In genomic region chr19:13818827-13819226, GRCm38 (mm10) we compare ENCODE assay signal across 11 mouse cellular contexts. TPM values are rescaled to one million over a fixed set of nuclear protein-coding genes. Genes with fewer than 3 reads are reported as not detected.
A peak's percentile ranks its signal among the peaks of the same experiment; 100 is the strongest.
DNase-seq lines count a peak whose midpoint lies in the region; ATAC-seq and TF ChIP-seq lines count a peak whose summit lies in the region.
"Had no signal": no experiment of that assay in that cellular context is flagged by ENCODE, and none has a peak within 500 bp of the region (broad histone marks: within the 10 kb centered on the region; RNA-seq: fewer than 3 reads in every experiment).

No protein-coding gene starts in this region.

- TF ChIP-seq CTCF in forebrain, postnatal 0 days (IDR thresholded peaks at IDR 0.05; ENCODE audit: low read depth) = peak; percentile 66
- TF ChIP-seq CTCF in liver, postnatal 0 days (IDR thresholded peaks at IDR 0.05; ENCODE audit: low read depth) = peak; percentile 32

- no peak overlapping the region for H3K4me3 ChIP-seq in forebrain, postnatal 0 days (ENCODE audit: low read depth, low read length)
- H3K4me3 ChIP-seq in forebrain, embryonic 15.5 days = no peak overlapping the region
- no peak overlapping the region for H3K4me3 ChIP-seq in liver, postnatal 0 days (ENCODE audit: low read depth, low read length)
- H3K4me3 ChIP-seq: forebrain, embryonic 13.5 days had no signal

- H3K4me1 ChIP-seq in forebrain, postnatal 0 days (ENCODE audit: insufficient read depth) = no peaks in the 10 kb centered on the region
- no peaks in the 10 kb centered on the region for H3K4me1 ChIP-seq in forebrain, embryonic 15.5 days
- H3K4me1 ChIP-seq in liver, postnatal 0 days (ENCODE audit: insufficient read depth) = no peaks in the 10 kb centered on the region
- H3K4me1 ChIP-seq: forebrain, embryonic 13.5 days had no signal

- no peak overlapping the region for H3K9ac ChIP-seq in forebrain, postnatal 0 days
- H3K9ac ChIP-seq in forebrain, embryonic 15.5 days (replicated peaks) = no peak overlapping the region
- H3K9ac ChIP-seq in liver, postnatal 0 days (replicated peaks) = no peak overlapping the region
- H3K9ac ChIP-seq: forebrain, embryonic 13.5 days had no signal

- no peaks in the 10 kb centered on the region for H3K9me3 ChIP-seq in forebrain, postnatal 0 days (ENCODE audit: low read length)
- no peaks in the 10 kb centered on the region for H3K9me3 ChIP-seq in forebrain, embryonic 15.5 days
- no peaks in the 10 kb centered on the region for H3K9me3 ChIP-seq in liver, postnatal 0 days (ENCODE audit: low read length)
- H3K9me3 ChIP-seq: forebrain, embryonic 13.5 days had no signal

- H3K4me2 ChIP-seq in forebrain, postnatal 0 days (ENCODE audit: low read depth) = no peak overlapping the region
- H3K4me2 ChIP-seq in forebrain, embryonic 15.5 days (replicated peaks) = no peak overlapping the region
- no peak overlapping the region for H3K4me2 ChIP-seq in liver, postnatal 0 days (ENCODE audit: low read depth, low read length)
- H3K4me2 ChIP-seq: forebrain, embryonic 13.5 days had no signal

- peak; percentile 56; the same call in 1 of the 2 replicates for ATAC-seq in forebrain, postnatal 0 days
- ATAC-seq in forebrain, embryonic 15.5 days (replicated peaks) = no peak
- no peak for ATAC-seq in liver, postnatal 0 days
- ATAC-seq: forebrain, embryonic 13.5 days had no signal

- H3K36me3 ChIP-seq in forebrain, postnatal 0 days (ENCODE audit: insufficient read depth) = no peaks in the 10 kb centered on the region
- H3K36me3 ChIP-seq in forebrain, embryonic 15.5 days = no peaks in the 10 kb centered on the region
- H3K36me3 ChIP-seq in liver, postnatal 0 days (replicated peaks; ENCODE audit: insufficient read depth, low read length) = no peaks in the 10 kb centered on the region

- peak; percentile 50 for DNase-seq in forebrain, postnatal 0 days
- no peak for DNase-seq in liver, postnatal 0 days
- no peak for DNase-seq in liver
- DNase-seq in NIH3T3 (ENCODE audit: low read depth) = peak; percentile 59
- peak; percentile 26 for DNase-seq in mesoderm, embryonic 11.5 days (ENCODE audit: low read depth, low spot score)
- DNase-seq in B cell, adult 2 months = no peak
- DNase-seq in lung, postnatal 14 days = no peak
- DNase-seq: heart, postnatal 14 days had no signal

- no peaks in the 10 kb centered on the region for H3K27me3 ChIP-seq in forebrain, postnatal 0 days (ENCODE audit: insufficient read depth, low read length)
- no peaks in the 10 kb centered on the region for H3K27me3 ChIP-seq in forebrain, embryonic 15.5 days
- H3K27me3 ChIP-seq in liver, postnatal 0 days (ENCODE audit: insufficient read depth, low read length) = no peaks in the 10 kb centered on the region
- H3K27me3 ChIP-seq: forebrain, embryonic 13.5 days had no signal

- H3K27ac ChIP-seq in forebrain, postnatal 0 days (ENCODE audit: low read depth, low read length) = no peak overlapping the region
- no peak overlapping the region for H3K27ac ChIP-seq in forebrain, embryonic 15.5 days (replicated peaks)
- no peak overlapping the region for H3K27ac ChIP-seq in liver, postnatal 0 days (ENCODE audit: low read depth)
- H3K27ac ChIP-seq: forebrain, embryonic 13.5 days had no signal

- 37% methylated on average over 5 of the region's 5 CpGs for WGBS in forebrain, postnatal 0 days
- 35% methylated on average over 5 of the region's 5 CpGs for WGBS in forebrain, embryonic 15.5 days
- 30% methylated on average over 5 of the region's 5 CpGs for WGBS in liver, postnatal 0 days (ENCODE audit: insufficient replicate concordance)

- TF ChIP-seq EP300 in liver, postnatal 0 days (IDR thresholded peaks at IDR 0.05; ENCODE audit: low read depth) = no peak

RNA-seq across cellular contexts. Expression of gene Olfr1499, which starts 0.4 kb away (rescaled TPM):
- not detected in 2 replicates for total RNA-seq in forebrain, postnatal 0 days (2014; rRNA removed)
- polyA plus RNA-seq in forebrain, postnatal 0 days (2015; fragmentation: Nextera tagmentation; extraction: Ambion mirVana) = not detected in 2 replicates
- polyA plus RNA-seq in forebrain, embryonic 15.5 days (2015; fragmentation: Nextera tagmentation; extraction: Ambion mirVana) = not detected in 2 replicates
- not detected in 2 replicates for polyA plus RNA-seq in liver, postnatal 0 days (2015; fragmentation: Nextera tagmentation; extraction: Ambion mirVana)
- total RNA-seq: heart, postnatal 14 days; layer of hippocampus, postnatal 14 days had no signal
- polyA plus RNA-seq: forebrain, embryonic 13.5 days had no signal

RNA-seq across cellular contexts. Expression of gene Olfr1500, which starts 11.5 kb away (rescaled TPM):
- total RNA-seq in forebrain, postnatal 0 days (2014; rRNA removed) = not detected in 2 replicates
- polyA plus RNA-seq in forebrain, postnatal 0 days (2015; fragmentation: Nextera tagmentation; extraction: Ambion mirVana) = not detected in 2 replicates
- polyA plus RNA-seq in forebrain, embryonic 15.5 days (2015; fragmentation: Nextera tagmentation; extraction: Ambion mirVana) = not detected in 2 replicates
- not detected in 2 replicates for polyA plus RNA-seq in liver, postnatal 0 days (2015; fragmentation: Nextera tagmentation; extraction: Ambion mirVana)
- total RNA-seq: heart, postnatal 14 days; layer of hippocampus, postnatal 14 days had no signal
- polyA plus RNA-seq: forebrain, embryonic 13.5 days had no signal

RNA-seq across cellular contexts. Expression of gene Olfr1497, which starts 20.8 kb away (rescaled TPM):
- not detected in 2 replicates for total RNA-seq in forebrain, postnatal 0 days (2014; rRNA removed)
- not detected in 2 replicates for polyA plus RNA-seq in forebrain, postnatal 0 days (2015; fragmentation: Nextera tagmentation; extraction: Ambion mirVana)
- polyA plus RNA-seq in forebrain, embryonic 15.5 days (2015; fragmentation: Nextera tagmentation; extraction: Ambion mirVana) = not detected in 2 replicates
- polyA plus RNA-seq in liver, postnatal 0 days (2015; fragmentation: Nextera tagmentation; extraction: Ambion mirVana) = not detected in 2 replicates
- total RNA-seq: heart, postnatal 14 days; layer of hippocampus, postnatal 14 days had no signal
- polyA plus RNA-seq: forebrain, embryonic 13.5 days had no signal

RNA-seq across cellular contexts. Expression of gene Olfr1501, which starts 31.7 kb away (rescaled TPM):
- not detected in 2 replicates for total RNA-seq in forebrain, postnatal 0 days (2014; rRNA removed)
- not detected in 2 replicates for polyA plus RNA-seq in forebrain, postnatal 0 days (2015; fragmentation: Nextera tagmentation; extraction: Ambion mirVana)
- polyA plus RNA-seq in forebrain, embryonic 15.5 days (2015; fragmentation: Nextera tagmentation; extraction: Ambion mirVana) = not detected in 2 replicates
- polyA plus RNA-seq in liver, postnatal 0 days (2015; fragmentation: Nextera tagmentation; extraction: Ambion mirVana) = not detected in 2 replicates
- total RNA-seq: heart, postnatal 14 days; layer of hippocampus, postnatal 14 days had no signal
- polyA plus RNA-seq: forebrain, embryonic 13.5 days had no signal

RNA-seq across cellular contexts. Expression of gene Olfr1496, which starts 41.1 kb away (rescaled TPM):
- total RNA-seq in forebrain, postnatal 0 days (2014; rRNA removed) = not detected in 2 replicates
- not detected in 2 replicates for polyA plus RNA-seq in forebrain, postnatal 0 days (2015; fragmentation: Nextera tagmentation; extraction: Ambion mirVana)
- polyA plus RNA-seq in forebrain, embryonic 15.5 days (2015; fragmentation: Nextera tagmentation; extraction: Ambion mirVana) = not detected in 2 replicates
- not detected in 2 replicates for polyA plus RNA-seq in liver, postnatal 0 days (2015; fragmentation: Nextera tagmentation; extraction: Ambion mirVana)
- total RNA-seq: heart, postnatal 14 days; layer of hippocampus, postnatal 14 days had no signal
- polyA plus RNA-seq: forebrain, embryonic 13.5 days had no signal

Comparison
In these comparisons a context has a peak if more than half of its experiments do, and no peak if none do; other contexts are left out.
1. DNase-seq: peak in forebrain, postnatal 0 days (single experiment), NIH3T3 (single experiment) and mesoderm, embryonic 11.5 days (single experiment); none in liver, postnatal 0 days (single experiment), liver (single experiment), B cell, adult 2 months (0 of 2) and lung, postnatal 14 days (single experiment).